Mouse (Mus musculus) kidney, embryonic 15.5 days (tissue): ENCODE results near the gene Pkn2. TPM values are rescaled to one million over a fixed set of nuclear protein-coding genes. Genes with fewer than 3 reads are reported as not detected.

Source experiments
- ATAC-seq: fragments of 200-750 bp; cut with Nextera tagmentation; replicated peaks from 2 replicates; pipeline ENCODE4 v1.8.0; 2017; ENCODE audit warnings: moderate TSS enrichment; ENCODE audit not compliant: low FRiP score
- H3K27ac ChIP-seq: fragments of 300-500 bp; sonication (generic); 2 replicates; pipeline ENCODE4 v1.5.1; 2015; ENCODE audit warnings: mild to moderate bottlenecking, inconsistent platforms
- H3K27me3 ChIP-seq: fragments of 300-500 bp; sonication (generic); 2 replicates; pipeline ENCODE4 v1.6.1; 2015; ENCODE audit warnings: inconsistent platforms
- H3K36me3 ChIP-seq: fragments of 300-500 bp; sonication (generic); 2 replicates; pipeline ENCODE4 v1.6.1; 2015; ENCODE audit warnings: inconsistent platforms
- H3K4me1 ChIP-seq: fragments of 300-500 bp; sonication (generic); 2 replicates; pipeline ENCODE4 v1.6.1; 2015; ENCODE audit warnings: inconsistent platforms
- H3K4me2 ChIP-seq: fragments of 300-500 bp; sonication (generic); 2 replicates; pipeline ENCODE4 v1.6.1; 2015; ENCODE audit warnings: moderate library complexity, mild to moderate bottlenecking, inconsistent platforms
- H3K4me3 ChIP-seq: fragments of 300-500 bp; sonication (generic); replicated peaks from 2 replicates; pipeline ENCODE4 v1.5.1; 2015; ENCODE audit warnings: mild to moderate bottlenecking, inconsistent platforms
- H3K9ac ChIP-seq: fragments of 300-500 bp; sonication (generic); 2 replicates; pipeline ENCODE4 v1.6.1; 2015; ENCODE audit warnings: mild to moderate bottlenecking, inconsistent platforms
- H3K9me3 ChIP-seq: fragments of 300-500 bp; sonication (generic); replicated peaks from 2 replicates; pipeline ENCODE4 v1.6.1; 2016; ENCODE audit warnings: inconsistent platforms
- WGBS: fragments of 180-500 bp; shearing (Covaris S2); methylation state at CpG from one replicate; pipeline ENCODE4 v1.1.7; 2015; ENCODE audit warnings: mixed read lengths; 5-methylcytosine and 5-hydroxymethylcytosine counted together
- polyA plus RNA-seq: library from polyadenylated mRNA; unstranded; fragments of >200 nt; fragmentation: Nextera tagmentation; extraction: Ambion mirVana; gene quantifications from 2 replicates; pipeline ENCODE4 v1.2.1, GENCODE M21; 2015

Gene Pkn2
- polyA plus RNA-seq, 1 experiment from 2014 or later: 46.1 TPM

- H3K9me3 ChIP-seq: no peaks in the 10 kb centered on the region
- no peak overlapping the region for H3K27ac ChIP-seq
- H3K27me3 ChIP-seq: no peaks in the 10 kb centered on the region
- 86% methylated on average over 4 of the region's 4 CpGs for WGBS
- peaks cover 50% of the 10 kb centered on the region for H3K36me3 ChIP-seq
- ATAC-seq: no peak
- no peaks in the 10 kb centered on the region for H3K4me1 ChIP-seq
- H3K9ac ChIP-seq: no peak overlapping the region
- no peak overlapping the region for H3K4me3 ChIP-seq
- H3K4me2 ChIP-seq: no peak overlapping the region
Observed at GRCm38 (mm10) chr3:142826449-142827146, 55.2 kb downstream of the Pkn2 start.

- Histone ChIP-seq H3K27ac (no peak overlapping the region), H3K9ac (no peak overlapping the region), H3K4me2 (no peak overlapping the region), H3K27me3 (no peaks in the 10 kb centered on the region), H3K4me3 (no peak overlapping the region), H3K36me3 (peaks cover 53% of the 10 kb centered on the region), H3K9me3 (no peaks in the 10 kb centered on the region), H3K4me1 (no peaks in the 10 kb centered on the region)
- WGBS: 87% methylated on average over 1 of the region's 1 CpGs
- no peak for ATAC-seq
Observed at GRCm38 (mm10) chr3:142823606-142824005, 58.2 kb downstream of the Pkn2 start.

GRCm38 (mm10) chr3:142817506-142817905 is 64.3 kb downstream of the Pkn2 start:
- ATAC-seq: no peak
- no peak overlapping the region for H3K27ac ChIP-seq
- WGBS: 98% methylated on average over 3 of the region's 3 CpGs

GRCm38 (mm10) chr3:142811582-142811981 is 70.2 kb downstream of the Pkn2 start:
- ATAC-seq: no peak
- H3K4me1 ChIP-seq: no peaks in the 10 kb centered on the region
- WGBS: 86% methylated on average over 3 of the region's 3 CpGs
- H3K9ac ChIP-seq: no peak overlapping the region
- H3K4me2 ChIP-seq: no peak overlapping the region
- H3K4me3 ChIP-seq: no peak overlapping the region
- no peak overlapping the region for H3K27ac ChIP-seq
- H3K27me3 ChIP-seq: no peaks in the 10 kb centered on the region
- peaks cover 59% of the 10 kb centered on the region for H3K36me3 ChIP-seq
- no peaks in the 10 kb centered on the region for H3K9me3 ChIP-seq

More at GRCm38 (mm10) chr3:142817506-142817905, 64.3 kb downstream of the Pkn2 start:
- Histone ChIP-seq H3K4me2 (no peak overlapping the region), H3K9me3 (no peaks in the 10 kb centered on the region), H3K4me1 (no peaks in the 10 kb centered on the region), H3K9ac (no peak overlapping the region), H3K4me3 (no peak overlapping the region), H3K36me3 (peaks cover 49% of the 10 kb centered on the region), H3K27me3 (no peaks in the 10 kb centered on the region)

GRCm38 (mm10) chr3:142795587-142795986 is 86.2 kb downstream of the Pkn2 start:
- no peak overlapping the region for H3K4me3 ChIP-seq
- no peak overlapping the region for H3K27ac ChIP-seq
- H3K9ac ChIP-seq: no peak overlapping the region
- ATAC-seq: no peak
- H3K36me3 ChIP-seq: peaks cover 76% of the 10 kb centered on the region
- no peak overlapping the region for H3K4me2 ChIP-seq
- no peaks in the 10 kb centered on the region for H3K4me1 ChIP-seq
- 98% methylated on average over 3 of the region's 3 CpGs for whole genome bisulfite sequencing
- H3K9me3 ChIP-seq: no peaks in the 10 kb centered on the region
- no peaks in the 10 kb centered on the region for H3K27me3 ChIP-seq

- H3K27me3 ChIP-seq: no peaks in the 10 kb centered on the region
- 73% methylated on average over 2 of the region's 2 CpGs for WGBS
- no peak for ATAC-seq
- H3K27ac ChIP-seq: no peak overlapping the region
- no peak overlapping the region for H3K9ac ChIP-seq
- H3K4me3 ChIP-seq: no peak overlapping the region
- no peak overlapping the region for H3K4me2 ChIP-seq
- H3K4me1 ChIP-seq: no peaks in the 10 kb centered on the region
- peaks cover 70% of the 10 kb centered on the region for H3K36me3 ChIP-seq
- H3K9me3 ChIP-seq: no peaks in the 10 kb centered on the region
Observed at GRCm38 (mm10) chr3:142786423-142787072, 95.3 kb downstream of the Pkn2 start.

- WGBS: 85% methylated on average over 3 of the region's 3 CpGs
- no peaks in the 10 kb centered on the region for H3K4me1 ChIP-seq
- no peak for ATAC-seq
- no peak overlapping the region for H3K4me3 ChIP-seq
- no peaks in the 10 kb centered on the region for H3K27me3 ChIP-seq
- no peak overlapping the region for H3K9ac ChIP-seq
- H3K9me3 ChIP-seq: no peaks in the 10 kb centered on the region
- H3K27ac ChIP-seq: no peak overlapping the region
- H3K36me3 ChIP-seq: peaks cover 91% of the 10 kb centered on the region
- no peak overlapping the region for H3K4me2 ChIP-seq
Observed at GRCm38 (mm10) chr3:142777227-142777626, 104.6 kb downstream of the Pkn2 start.

- H3K9me3 ChIP-seq: no peaks in the 10 kb centered on the region
- H3K4me3 ChIP-seq: no peak overlapping the region
- H3K9ac ChIP-seq: no peak overlapping the region
- peaks cover 69% of the 10 kb centered on the region for H3K36me3 ChIP-seq
- no peak for ATAC-seq
- 69% methylated on average over 4 of the region's 4 CpGs for WGBS
- no peaks in the 10 kb centered on the region for H3K27me3 ChIP-seq
- H3K4me1 ChIP-seq: no peaks in the 10 kb centered on the region
- H3K27ac ChIP-seq: no peak overlapping the region
- H3K4me2 ChIP-seq: no peak overlapping the region
Observed at GRCm38 (mm10) chr3:142773538-142774191, 108.1 kb downstream of the Pkn2 start.

- Histone ChIP-seq H3K36me3 (peaks cover 39% of the 10 kb centered on the region), H3K27me3 (no peaks in the 10 kb centered on the region), H3K4me2 (no peak overlapping the region), H3K4me1 (peaks cover 9% of the 10 kb centered on the region), H3K9ac (no peak overlapping the region), H3K4me3 (no peak overlapping the region), H3K9me3 (no peaks in the 10 kb centered on the region), H3K27ac (no peak overlapping the region)
- 15% methylated on average over 1 of the region's 1 CpGs for WGBS
- ATAC-seq: no peak
Observed at GRCm38 (mm10) chr3:142770518-142770917, 111.3 kb downstream of the Pkn2 start.

GRCm38 (mm10) chr3:142768498-142768897 is 113.3 kb downstream of the Pkn2 start:
- H3K9me3 ChIP-seq: no peaks in the 10 kb centered on the region
- no peak overlapping the region for H3K27ac ChIP-seq
- H3K4me3 ChIP-seq: no peak overlapping the region
- H3K27me3 ChIP-seq: no peaks in the 10 kb centered on the region
- H3K4me2 ChIP-seq: no peak overlapping the region
- no peak for ATAC-seq
- peaks cover 23% of the 10 kb centered on the region for H3K36me3 ChIP-seq
- no peak overlapping the region for H3K9ac ChIP-seq
- WGBS: 93% methylated on average over 6 of the region's 6 CpGs
- peaks cover 12% of the 10 kb centered on the region for H3K4me1 ChIP-seq

- Histone ChIP-seq H3K27ac (no peak overlapping the region), H3K9ac (peak overlapping the region; percentile 88), H3K27me3 (no peaks in the 10 kb centered on the region), H3K4me3 (peak overlapping the region; percentile 85), H3K4me2 (peak overlapping the region; percentile 77), H3K36me3 (no peaks in the 10 kb centered on the region), H3K9me3 (no peaks in the 10 kb centered on the region), H3K4me1 (peaks cover 12% of the 10 kb centered on the region)
- 18% methylated on average over 10 of the region's 10 CpGs for WGBS
- ATAC-seq: no peak
Observed at GRCm38 (mm10) chr3:142765778-142766165, 116.0 kb downstream of the Pkn2 start.

GRCm38 (mm10) chr3:142764995-142765777 is 116.6 kb downstream of the Pkn2 start, which contains the start of gene Gtf2b:
Gene Gtf2b (plus strand): TSS chr3:142765045.
- Histone ChIP-seq H3K4me2 (peak within 1 kb of the TSS; percentile 77), H3K27me3 (no peaks in the 10 kb centered on the region), H3K36me3 (no peaks in the 10 kb centered on the region), H3K9me3 (no peaks in the 10 kb centered on the region), H3K4me1 (peaks cover 12% of the 10 kb centered on the region), H3K4me3 (peak within 1 kb of the TSS; percentile 85), H3K27ac (peak within 1 kb of the TSS; percentile 85), H3K9ac (peak within 1 kb of the TSS; percentile 88)
- WGBS: under 1% methylated on average over 64 of the region's 64 CpGs
- ATAC-seq: peak; percentile 99
